Mouse (Mus musculus): ENCODE data around the gene Ergic1.
A peak's percentile ranks its signal among the peaks of the same experiment; 100 is the strongest.

Ergic1 gene

DNA sequence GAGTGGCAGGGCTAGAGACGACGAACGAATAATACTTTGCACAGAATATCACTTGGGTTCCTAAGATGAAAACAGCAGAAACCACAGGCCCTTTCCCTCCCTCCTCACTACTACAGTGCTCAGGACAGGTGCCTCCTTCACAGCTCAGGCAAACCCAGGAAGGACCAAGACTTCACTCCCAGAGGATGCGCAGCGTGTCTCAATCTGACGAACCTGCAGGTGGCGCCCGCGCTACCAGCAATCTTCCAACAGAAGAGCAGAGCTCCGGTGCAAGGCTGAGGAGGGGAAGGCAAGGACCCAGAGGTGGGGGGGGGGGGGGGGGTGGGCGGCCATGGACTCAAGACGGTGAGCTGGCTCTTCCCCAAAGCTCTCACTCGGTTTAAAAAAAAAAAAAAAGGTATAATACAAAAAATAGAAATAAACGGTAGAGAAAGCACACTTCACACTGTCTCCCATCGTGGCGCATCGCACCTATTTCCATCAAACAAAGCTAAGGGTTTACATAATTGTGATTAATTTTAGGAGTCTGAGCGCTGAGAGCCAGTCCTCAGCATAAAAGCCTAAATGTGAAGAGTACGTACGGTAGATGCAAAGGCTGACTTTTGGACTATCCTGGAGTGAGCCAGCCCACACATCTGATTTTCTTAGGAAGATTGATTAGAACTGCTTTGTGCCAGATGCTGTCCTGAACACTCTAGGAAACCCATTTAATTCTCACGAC, 99.1 kb downstream of the Ergic1 start:
- peak; percentile 64 for DNase-seq (ENCODE audit: low read depth, low spot score)

DNA sequence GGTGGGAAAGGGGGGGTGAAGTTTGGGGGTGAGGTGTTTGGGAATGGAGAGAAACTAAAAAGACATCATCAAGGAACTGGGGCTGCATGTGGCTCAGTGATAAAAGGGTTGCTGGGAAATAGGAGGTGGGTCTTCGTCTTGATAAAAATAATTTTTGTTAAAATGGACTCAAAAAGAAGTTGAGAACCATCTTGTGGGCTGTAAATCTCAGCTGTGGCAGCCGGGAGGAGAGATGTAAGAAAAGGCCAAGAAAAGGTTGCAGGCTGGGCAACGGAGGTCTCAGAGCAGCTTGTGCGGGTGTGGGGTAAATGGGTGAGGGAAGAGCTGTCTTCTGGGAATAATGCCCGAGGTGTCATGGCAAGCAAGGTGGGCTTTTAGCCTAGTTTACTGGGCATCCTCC, 100.9 kb downstream of the Ergic1 start:
- DNase-seq (ENCODE audit: low read depth, low spot score) = no peak

DNA sequence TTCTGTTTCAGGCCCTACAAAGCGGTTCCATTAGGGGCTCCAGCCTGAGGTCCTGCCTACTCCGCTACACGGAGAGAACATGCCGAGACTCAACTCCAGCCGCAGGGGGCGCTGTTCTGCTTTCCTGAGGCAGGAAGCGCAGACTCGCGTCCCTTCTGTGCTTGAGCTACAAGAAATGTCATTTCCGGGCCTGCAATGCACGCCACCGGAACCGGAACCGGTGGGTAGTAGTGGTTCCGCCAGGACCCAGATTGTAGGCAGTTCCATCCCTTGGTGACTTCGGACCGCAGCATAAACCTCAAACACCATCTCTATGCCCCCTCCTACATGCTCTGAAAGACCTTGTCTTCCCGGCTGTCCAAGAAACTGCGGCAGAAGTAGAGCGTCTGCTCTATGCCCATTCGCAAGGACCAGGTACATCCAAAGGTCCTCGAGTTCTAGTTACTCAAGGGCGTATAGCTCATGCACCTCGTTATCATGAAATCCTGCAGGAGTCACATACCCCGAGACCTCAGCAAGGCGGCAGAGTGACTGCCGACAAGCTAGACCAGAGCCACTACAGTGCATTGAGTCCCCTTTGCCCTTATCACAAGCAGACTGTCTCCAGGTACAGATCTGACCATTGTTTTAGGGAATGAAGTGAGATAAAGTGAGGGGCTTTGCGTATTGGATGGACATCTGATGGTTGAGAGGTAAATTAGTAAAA, 101.8 kb downstream of the Ergic1 start, which contains the start of gene Atp6v0e:
Atp6v0e (plus strand) TSS at position 254 of the 706 bp plus-strand sequence.
- peak; percentile 96 for DNase-seq (ENCODE audit: low read depth, low spot score)

DNA sequence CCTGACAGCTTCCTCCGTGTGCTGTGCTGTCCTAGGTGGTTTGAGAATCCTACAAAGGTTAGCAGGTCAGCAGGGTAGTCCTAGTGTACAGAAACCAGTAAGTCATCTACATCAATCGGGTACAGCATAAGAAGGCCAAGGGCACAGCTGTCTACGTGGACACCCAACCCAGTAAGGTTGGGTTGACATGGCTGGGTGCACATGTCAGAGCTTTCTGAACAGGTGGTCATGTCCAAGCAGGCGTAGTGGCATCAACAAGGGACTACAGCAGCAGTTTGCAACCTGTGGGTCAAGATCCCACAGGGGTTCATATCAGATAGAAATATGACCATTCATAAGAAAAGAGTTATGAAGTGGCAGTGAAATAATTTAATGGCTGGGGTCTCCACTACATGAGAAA, 104.3 kb downstream of the Ergic1 start:
- DNase-seq (ENCODE audit: low read depth, low spot score) = no peak

DNA sequence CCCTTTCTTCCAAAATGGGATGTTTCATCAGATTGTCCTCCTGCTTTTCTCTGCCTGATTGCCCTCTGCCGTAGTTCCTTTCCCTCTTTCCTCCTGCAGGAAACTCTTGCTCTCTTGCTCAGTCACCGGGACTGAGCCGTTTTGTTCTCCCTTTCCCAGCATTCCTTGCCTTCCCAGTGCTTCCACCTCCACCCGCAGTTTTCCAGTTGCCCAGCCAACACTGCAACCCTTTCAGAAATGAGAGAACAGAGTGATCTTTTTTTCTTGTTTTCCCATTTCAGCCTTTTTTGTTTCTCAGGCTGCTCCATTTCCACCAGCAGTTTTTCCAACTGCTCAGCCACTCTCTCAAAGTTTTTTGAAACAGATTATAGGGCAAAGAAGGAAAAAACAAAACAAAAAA, 110.0 kb downstream of the Ergic1 start:
- DNase-seq (ENCODE audit: low read depth, low spot score) = no peak

DNA sequence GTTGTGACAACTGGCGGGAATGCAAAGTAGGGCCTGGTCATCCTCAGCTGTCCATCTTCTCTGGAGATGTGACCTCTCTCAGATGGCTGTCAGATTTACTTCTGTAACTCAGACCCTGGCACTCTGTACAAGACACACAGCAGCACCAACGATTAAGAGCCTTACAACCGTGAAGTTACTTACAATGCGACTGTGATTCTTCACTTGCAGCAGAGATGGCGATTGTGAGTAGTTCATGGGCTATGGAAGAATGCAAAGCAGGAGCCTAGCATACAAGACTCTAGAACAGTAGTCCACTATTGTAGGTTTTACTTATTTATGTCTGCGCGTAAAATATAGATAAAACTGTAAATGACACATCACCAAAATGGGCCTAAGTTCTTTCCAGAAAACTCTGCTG, 114.6 kb downstream of the Ergic1 start:
- DNase-seq (ENCODE audit: low read depth, low spot score) = no peak

DNA sequence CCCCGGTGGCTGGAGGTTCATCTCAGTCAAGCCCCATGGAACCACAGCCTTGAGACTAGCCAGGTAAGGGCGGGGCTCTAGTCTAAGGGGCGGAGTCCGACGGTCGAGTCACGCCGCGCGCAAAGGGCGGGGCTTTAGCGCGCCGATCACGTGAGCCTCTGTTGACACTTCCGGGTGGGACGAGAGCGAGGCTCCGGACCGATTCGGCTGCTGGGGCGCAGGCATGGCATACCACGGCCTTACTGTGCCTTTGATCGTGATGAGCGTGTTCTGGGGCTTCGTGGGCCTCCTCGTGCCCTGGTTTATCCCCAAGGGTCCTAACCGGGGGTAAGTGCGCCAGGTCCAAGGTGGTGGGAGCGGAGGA, 114.9 kb downstream of the Ergic1 start:
- DNase-seq (ENCODE audit: low read depth, low spot score) = peak; percentile 96

DNA sequence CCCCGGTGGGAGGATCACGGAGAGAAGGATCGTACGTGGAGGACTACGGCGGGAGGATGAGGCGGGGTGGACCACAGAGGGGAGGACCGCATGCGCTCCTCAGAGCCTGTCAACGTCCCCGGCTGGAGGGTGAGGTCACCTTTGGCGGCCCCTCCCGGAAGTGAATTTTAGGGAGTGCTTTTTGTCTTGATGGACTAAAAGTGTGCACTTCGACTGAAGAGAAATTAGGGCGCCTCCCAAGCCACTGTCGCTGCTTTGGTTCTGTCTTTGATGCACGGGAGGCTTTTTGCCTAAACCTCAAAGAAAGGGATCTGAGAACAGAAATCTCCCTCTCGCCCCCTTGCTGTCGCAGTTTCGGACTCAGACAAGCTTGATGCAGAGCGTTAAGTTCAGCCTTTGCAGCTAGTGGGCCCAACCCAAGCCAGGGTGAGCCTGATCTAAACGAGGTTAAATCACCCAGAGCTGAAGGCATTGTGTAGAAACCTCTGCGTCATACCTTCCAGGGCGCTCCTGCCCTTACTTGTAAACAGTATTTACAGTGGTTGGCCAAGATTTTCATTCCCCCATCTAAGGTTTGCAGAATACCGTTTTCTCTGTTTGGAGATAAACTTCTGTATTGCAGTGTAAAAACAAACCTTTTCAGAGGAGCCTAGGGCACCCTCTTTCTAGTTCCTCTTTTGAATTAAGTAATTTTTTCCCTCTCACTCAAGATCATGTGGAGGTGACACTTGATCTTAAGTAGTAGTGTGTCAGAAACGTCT, 115.5 kb downstream of the Ergic1 start:
- DNase-seq (ENCODE audit: low read depth, low spot score) = peak; percentile 81

DNA sequence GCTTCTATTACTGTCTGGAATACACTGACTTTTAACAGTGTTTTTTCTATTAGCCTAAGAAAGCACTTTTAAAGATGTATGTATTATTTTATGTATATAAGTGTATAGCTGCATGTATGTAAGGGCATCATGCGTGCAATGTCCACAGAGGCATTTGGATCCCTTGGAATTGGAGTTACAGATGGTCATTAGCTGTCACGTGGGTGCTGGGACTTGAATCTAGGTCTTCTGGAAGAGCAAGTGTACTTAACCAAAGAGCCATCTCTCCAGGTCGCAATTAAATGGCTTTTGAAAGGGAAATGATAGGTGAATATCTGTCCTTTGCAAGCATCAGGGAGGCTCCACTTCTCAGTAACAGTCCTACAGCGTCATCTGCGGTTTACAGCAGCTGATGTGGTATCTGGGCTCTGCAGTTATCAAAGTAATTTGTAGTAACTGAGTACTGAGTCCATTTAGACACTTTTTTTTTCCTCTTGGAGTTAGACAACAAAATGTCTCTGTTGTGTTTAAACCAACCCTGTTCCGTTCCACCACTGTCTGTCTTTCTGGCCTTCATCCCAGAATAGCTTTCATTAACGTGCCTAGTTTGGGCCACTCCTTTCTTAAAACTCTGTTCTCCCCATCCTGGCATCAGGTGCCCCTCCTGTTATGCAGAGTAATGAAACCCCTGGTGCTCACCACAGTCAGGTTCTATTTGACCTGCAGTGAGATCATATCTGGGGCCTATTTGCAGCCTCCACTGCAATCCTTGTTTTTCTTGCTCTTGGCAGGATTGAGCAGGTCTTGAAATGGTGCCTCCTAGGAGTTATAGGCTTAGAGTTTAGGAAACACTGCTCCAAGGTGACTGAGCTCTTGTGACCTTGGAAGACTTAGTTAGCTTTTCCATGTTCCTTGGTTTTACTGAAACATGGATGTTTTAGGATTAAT, 116.7 kb downstream of the Ergic1 start:
- no peak for DNase-seq (ENCODE audit: low read depth, low spot score)

DNA sequence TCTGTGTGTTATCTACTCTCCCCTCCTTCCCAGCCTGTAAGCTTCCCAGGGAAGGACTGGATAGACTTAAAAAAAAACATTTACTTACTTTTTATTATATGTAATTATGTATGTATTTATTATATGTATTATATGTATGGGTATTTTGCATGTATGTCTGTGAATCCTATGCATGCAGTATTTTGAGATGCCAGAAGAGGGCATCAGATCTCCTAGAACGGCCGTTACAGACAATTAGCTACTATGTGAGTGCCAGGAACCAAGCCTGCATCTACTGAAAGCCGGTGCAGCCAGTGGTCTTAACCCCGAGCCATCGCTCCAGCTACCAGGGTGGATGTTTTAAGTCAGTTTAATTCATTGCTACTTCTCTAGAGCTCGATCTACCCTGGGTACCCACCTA, 120.0 kb downstream of the Ergic1 start:
- peak; percentile 27 for DNase-seq (ENCODE audit: low read depth, low spot score)

DNA sequence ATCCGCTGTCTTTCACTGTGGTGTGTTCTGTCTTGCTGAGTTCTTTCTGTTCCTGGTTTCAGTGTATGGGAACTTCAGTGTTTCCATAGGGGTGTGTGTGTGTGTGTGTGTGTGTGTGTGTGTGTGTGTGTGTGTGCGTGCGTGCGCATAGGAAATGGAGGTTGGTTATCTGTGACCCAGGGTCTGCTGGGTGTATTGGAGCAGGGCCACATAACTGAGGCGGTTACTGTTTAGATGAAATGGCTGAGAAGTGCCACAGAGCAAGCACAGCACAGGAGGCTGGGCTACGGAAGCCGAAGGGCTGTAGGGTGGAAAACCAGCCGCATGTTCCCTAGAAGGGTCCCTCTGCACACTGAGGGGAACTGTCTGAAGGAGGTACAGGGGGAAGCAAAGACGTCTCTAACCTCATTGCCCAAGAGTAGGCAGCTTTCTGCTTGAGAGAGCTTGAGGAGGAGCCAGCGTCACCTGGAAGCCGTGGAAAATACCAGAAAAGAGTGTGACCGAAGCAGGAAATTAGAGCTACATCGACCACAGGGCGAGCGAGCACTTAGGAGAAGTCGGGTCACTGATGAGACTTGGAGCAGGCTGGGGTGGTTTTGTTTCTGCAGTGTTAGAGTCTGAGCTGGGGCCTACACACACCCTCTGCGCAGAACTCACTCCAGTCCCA, 125.2 kb downstream of the Ergic1 start:
- no peak for DNase-seq (ENCODE audit: low read depth, low spot score)

DNA sequence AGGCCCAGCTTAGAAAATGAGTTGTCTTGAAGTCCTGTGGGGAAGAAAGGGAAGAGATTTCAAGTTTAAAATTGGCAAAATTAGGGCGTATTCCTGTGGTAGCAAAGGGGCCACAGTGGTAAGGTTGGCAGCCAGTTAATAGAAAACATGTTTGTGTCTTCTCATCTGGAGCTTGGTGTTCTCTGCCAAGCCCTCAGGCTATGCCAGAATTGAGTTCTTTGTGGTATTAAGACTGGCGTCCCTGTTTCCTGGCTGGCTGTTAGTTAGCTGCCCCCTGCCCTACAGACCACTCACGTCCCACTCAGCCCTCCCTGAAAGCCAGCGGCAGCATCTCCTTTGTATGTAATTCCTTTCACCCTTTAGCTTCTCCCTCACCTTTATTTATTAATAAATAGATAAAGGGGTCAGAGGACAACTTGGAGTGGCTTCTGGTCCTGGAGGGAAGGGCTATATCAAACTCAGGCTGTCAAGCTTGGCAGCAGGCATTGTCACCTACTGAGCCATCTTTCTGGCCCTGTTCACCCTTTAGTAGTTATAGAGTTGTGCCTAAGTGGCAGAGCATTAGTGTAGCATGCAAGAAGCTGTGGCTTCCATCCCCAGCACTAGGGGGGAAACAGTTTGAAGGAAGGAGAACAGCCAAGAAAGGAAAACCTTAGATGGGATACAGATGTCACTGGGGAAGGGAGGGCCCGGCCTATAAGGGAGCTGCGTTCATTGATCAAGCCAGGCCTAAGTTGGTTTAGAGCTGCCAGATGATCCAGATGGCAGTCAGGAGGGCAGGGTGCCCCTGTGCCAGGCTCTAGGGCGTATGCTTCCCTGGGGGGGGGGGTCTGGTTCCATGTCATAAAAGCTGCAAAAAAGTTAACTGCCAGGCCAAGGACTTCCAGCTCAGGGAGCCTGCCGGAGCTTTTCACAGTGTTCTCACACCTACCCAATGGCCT, 127.8 kb downstream of the Ergic1 start:
- no peak for DNase-seq (ENCODE audit: low read depth, low spot score)

DNA sequence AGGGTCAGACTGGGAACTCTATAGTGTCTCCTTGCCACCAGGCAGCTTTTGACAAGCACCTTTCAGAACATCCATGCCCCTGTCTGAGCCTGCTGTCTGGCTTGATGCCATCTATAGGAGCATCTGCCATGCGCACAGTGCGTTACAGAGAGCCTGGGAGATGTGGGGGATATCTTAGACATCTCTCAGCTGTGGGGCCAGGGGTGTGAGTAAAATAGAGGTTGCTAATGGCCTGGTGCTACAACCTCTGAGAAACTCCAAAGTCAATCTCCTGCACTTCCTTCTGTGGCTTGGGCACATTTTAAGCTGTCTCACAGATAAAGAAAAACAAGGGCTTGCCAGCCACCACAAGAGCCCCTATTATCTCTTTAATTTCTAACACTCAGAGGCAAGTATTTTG, 128.5 kb downstream of the Ergic1 start:
- DNase-seq (ENCODE audit: low read depth, low spot score) = no peak

DNA sequence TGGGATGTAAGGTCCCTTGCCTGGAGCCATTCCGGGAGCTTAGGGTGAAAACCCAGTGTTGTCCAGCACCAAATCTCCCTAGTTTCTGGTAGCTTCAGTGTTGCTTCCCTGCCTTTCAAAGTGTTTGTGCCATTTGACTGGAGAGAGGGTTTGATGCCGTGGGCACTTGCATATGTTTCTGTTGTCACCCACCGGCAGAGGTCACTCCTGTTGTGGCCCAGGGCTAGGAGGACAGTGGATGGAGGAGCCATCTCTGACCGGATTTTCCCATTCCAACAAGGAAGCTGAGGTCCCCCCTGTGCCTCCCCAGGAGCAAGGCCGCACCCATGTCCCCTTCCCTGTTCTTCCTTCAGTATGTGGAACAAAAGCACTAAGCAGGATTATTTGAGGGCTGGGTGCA, 128.9 kb downstream of the Ergic1 start:
- no peak for DNase-seq (ENCODE audit: low read depth, low spot score)

DNA sequence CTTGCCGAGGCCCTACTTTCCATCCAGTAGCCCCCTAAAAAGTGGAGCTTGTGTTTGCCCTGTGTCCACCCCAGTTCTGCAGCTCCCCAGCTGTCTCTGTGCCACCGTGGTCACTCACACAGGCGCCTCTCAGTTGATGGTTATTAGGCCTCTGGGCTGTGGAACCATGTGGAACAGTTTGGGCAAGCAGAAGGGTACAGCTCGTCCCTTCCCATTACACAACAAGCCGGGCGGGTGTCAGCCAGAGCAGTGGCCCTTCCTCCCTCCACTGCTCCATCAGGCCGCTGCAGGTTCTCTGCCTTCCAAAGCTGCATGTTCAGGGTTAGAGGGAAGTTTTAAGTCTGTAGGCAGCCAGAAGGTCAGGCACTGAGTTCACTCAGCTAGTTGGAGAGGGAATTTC, 129.8 kb downstream of the Ergic1 start:
- no peak for DNase-seq (ENCODE audit: low read depth, low spot score)

DNA sequence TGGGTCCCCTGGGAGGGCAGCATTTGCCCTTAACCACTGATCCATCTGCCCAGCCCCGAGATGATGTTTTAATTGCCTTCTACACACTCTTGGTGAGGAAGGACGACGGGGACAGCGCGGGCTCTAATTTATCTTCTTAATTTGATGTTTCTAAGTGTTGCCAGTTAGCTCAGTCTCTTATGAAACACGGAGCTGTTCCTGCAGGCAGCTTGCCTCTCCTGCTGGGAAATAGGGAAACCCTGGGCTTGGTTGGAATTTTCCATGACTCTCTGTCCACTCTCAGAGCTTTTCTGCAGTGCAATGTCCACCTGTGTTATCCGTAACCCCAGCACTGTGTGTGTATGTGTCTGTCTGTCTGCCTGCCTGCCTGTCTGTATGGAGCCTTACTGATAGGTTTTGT, 132.1 kb downstream of the Ergic1 start:
- no peak for DNase-seq (ENCODE audit: low read depth, low spot score)

DNA sequence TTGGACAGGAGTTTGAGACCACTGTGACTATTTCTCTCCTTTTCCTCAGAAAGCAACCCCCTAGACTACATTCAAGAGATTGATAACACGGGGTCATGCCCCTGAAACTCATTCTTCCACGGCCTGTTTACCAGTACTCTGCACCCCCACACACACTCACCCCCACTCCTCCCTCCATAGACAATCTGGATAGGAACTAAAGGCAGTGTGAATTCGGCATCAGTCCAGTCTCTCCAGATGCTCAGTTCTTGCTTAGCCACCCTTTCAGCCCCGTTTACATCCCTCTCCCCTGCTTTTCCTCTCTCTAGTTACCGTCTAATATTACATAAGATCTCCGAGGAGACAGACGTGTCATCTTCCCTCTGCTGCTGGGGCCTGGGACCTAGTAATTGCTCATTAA, 132.9 kb downstream of the Ergic1 start:
- DNase-seq (ENCODE audit: low read depth, low spot score) = no peak

DNA sequence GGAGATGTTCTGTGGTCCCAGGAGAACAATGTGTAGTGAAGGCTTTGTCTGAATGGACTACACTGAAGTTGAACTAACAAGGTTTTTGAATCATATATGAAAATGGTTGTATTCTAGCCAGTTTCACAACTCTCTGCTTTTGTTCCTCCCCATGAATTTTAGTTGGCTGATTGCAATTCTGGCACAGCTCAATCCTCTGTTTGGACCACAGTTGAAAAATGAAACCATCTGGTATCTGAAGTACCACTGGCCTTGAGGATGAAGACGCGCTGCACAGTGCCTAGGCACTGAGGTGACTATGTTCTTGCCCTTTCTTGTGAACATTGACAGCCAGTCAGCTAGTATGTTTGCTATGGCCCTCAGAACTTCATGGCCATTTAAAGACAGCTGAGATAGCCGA, 133.9 kb downstream of the Ergic1 start:
- DNase-seq (ENCODE audit: low read depth, low spot score) = no peak

DNA sequence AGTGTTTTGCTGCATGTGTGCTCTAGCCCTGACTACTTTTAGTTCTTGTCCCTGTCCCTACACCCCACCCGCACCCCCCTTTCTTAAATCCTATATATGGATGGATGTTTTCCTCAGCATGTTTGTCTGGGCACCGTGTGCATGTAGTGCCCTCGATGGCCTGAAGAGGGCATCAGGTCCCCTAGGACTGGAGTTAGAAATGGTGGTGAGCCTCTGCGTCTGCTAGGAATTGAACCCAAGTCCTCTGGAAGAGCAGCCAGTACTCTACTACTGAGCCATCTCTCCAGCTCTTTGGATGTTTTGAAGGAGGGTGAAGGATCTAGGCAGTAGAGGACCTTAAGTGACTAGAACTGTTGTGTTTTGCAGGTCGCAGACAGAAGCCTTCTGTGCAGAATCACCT, 137.6 kb downstream of the Ergic1 start:
- DNase-seq (ENCODE audit: low read depth, low spot score) = peak; percentile 43

Measured in A20 (cell line).